Mouse (Mus musculus): ENCODE results near the gene Ntm.

Ntm gene

DNA sequence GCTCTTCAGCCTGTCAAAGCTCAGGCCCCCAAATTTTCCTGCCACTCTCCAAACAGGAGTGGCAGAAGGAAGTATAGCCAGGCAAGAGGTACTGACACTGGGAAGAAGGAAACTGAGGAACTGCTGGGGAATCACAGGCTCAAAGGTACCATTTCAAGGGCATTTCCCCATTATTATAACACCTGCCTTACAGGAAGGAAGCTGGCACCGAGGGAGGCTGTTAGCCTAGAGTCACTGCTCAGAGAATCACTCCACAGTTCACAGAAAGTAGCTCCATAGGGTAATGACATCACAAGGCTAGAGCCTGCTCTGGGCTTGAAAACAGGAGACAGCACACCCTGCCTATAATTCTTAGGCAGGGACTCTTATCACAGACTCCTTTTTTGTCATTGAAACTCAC, 643.7 kb downstream of the Ntm start:
- DNase-seq (ENCODE audit: low spot score), result no peak

DNA sequence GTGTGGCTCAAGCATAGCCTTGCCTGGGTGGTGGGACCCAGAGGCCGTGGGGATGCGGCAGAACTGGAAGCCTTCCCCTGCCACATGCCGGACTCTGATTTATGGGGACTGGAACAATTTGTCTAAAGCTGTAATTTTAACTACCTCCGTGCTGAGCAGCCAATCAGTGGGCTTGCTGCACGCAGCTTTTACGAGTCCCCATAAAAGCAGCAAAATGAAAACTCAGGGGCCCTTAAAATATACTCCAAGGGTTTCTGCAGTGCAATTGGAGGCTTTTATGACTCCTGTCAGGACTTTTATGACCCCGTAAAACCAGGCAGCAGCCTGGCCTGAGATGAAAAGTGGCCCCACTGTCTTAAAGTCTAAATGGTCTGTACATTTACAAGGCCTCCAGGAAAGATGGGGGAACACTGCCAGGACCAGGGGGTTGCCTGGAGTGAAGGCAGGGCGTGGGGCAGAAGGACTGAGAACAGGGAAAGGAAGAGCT, 644.2 kb downstream of the Ntm start:
- DNase-seq (ENCODE audit: low spot score), result no peak

DNA sequence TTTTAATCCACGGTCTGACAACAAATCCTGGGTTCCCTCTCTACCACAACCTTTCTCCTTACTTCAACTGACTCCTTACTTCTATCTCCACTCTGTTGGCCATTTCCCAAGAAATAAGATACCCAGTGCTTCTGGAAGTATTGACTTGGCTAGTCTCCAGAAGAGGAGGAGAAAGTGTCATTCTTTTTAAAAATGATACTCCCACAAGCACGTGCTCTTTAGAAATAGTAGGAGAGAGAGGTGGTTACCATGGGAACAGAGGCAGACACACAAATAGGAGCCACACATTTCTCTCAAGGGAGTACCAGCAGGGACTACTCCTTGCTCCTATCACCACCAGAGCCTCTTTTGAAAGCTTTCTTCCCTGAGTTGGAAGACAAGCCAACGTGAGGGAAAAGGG, 645.3 kb downstream of the Ntm start:
- no peak for DNase-seq (ENCODE audit: low spot score)

DNA sequence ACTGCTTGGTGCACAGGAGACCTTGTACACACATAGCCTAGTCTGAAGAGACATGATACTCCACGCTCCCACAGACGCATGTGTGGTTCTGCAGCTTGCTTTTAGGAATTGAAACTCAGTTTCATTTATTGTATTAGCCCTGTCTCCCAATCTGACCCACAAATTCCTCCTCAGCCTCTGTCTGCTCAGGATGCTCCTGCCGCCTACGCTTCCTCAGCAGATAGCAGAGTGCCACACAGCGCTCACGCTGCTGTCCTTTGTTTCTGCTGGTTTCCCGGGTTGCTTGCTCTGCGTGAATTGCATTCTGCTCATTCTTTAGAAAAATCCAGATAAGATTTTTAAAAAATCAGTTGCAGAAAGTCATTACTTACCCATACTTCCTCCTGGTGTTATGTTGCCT, 647.1 kb downstream of the Ntm start:
- no peak for DNase-seq (ENCODE audit: low spot score)

DNA sequence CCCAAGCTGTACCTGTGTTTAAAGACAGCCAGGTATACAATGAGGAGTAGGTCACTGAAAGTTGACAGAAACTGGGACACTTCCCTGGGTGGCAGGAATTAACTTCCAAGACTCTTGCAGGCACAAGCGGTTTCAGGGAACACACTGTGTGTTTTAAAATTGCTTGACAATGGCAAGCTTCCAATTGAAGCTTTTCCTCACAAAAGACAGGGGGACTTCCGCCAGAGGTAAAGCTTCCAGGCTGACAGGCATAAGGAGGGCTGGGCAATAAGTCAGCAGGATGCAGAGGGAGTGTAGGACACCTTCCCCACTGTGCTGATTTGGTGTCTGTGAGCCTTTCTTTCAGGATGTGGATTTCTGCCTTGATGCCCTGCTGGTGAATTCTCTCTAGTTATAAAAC, 656.0 kb downstream of the Ntm start:
- DNase-seq (ENCODE audit: low spot score), result no peak

DNA sequence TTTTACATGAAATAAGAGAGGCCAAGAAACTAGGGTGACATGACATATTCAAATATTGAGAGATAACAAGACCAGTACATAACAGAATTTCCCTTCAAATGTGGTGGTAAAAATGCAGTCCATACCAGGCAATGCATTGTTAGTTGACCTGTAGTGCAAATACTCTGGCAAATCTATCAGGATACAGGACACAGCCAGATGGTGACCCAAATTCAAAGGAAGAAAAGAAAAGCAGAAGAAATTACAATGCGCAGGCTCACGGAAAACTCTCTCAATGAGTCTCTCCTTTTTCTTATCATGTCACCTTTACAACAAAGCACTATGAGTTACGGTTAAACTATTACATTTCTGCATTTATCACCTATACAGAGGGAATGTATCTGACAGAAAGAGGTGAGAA, 664.6 kb downstream of the Ntm start:
- no peak for DNase-seq (ENCODE audit: low spot score)

DNA sequence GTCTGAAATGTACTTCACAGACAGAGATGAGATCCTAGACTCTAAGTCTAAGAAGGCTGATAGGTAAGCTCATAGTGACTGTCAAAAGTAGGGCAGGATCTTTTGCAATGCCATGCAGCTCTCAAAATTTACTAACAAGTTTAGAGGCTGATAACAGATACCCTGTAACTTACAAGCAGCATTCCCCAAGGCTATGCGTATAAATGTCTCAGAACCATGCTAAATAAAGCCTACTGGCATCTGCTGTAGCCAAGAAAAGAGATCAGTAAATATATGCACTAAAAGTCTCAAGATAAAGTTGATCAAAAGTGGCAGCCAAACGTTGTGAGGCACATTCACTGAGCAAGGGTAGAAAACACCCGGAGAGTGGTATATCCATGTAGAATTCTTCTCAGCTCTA, 666.2 kb downstream of the Ntm start:
- no peak for DNase-seq (ENCODE audit: low spot score)

DNA sequence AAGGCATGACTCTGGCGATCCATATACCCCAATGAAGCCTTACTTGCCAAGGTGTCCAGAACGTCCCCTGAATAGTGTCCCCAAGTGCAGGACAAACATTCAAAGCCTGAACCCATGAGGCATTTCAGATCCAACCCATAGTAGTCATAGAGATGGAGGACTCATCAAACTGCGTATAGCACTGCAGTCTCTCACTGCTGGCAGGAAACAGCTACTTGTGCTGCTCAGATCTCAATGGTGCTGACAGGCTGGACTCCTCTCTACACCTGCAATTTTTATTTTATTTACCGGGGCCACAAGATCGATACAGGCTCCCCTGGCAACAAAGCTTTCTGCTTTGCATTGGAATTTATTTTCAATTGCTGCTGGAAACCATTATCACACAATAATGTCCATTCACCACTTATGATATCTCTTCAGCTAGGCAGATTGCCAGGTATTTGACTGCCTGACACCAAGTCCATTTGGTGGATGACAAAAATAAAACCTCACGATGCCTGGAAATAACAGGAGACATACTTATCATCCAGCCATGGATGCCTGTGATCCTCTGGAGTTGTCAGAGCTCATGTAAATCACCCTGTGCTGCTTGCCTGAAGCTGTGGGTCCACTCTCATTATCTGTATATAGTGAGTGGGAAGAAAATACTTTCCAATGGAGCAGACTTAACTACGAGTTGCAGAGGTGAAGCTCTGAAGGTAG, 674.8 kb downstream of the Ntm start:
- DNase-seq (ENCODE audit: low spot score), result no peak

DNA sequence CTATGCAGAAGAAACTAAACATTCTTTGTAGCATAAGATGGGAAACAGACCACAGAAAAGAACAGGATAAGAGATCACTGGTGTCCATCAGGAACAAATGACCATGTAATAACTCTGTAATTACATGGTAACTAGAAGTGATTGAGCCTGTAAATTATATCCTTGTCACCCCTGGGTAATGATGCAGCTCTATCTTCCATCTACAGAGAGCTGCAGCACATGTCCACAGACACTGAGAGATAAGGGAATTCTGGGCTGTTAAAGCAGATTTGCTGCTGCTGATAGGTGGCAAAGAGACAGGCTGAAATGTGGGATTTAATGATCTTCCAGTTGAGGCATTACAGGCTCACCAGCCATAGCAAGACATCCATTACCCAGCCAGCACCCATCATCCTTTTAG, 677.8 kb downstream of the Ntm start:
- DNase-seq (ENCODE audit: low spot score), result no peak

DNA sequence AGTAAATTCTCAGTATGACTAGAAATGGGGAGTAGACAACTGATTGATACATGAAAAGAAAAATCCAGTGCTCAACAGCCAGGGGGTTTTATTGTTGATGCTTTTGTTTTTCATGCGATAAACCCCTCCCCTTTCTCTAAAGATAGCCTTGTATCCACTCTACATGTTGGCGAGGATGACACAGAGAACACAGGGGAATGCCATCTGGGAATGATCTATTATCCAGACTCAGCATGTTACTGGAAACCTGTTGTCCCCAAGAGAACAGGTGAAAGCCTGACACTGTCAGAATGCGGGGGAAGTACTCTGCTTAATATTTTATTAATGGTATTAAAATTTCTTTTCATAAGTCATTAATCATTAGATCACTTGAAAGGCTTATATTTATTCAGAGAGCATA, 690.1 kb downstream of the Ntm start:
- no peak for DNase-seq (ENCODE audit: low spot score)

DNA sequence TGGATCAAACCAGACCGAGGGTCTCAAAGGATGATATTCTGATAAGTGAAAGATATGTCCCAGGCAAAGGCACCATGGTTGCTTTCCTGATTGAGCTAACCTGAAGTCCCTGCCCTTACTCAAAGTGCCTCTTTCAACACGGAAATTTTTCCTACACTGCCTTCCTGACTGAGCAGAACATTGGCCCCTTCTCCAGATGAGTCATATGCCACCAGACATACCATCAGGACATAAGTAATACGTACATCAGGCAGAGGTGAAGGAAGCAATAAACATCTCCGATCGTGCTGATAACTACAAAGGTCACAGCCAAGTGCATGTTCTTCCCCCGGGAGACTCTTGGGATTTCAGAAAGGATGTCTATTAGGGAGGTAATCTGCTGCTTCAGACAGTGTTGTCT, 693.0 kb downstream of the Ntm start:
- DNase-seq (ENCODE audit: low spot score), result no peak

DNA sequence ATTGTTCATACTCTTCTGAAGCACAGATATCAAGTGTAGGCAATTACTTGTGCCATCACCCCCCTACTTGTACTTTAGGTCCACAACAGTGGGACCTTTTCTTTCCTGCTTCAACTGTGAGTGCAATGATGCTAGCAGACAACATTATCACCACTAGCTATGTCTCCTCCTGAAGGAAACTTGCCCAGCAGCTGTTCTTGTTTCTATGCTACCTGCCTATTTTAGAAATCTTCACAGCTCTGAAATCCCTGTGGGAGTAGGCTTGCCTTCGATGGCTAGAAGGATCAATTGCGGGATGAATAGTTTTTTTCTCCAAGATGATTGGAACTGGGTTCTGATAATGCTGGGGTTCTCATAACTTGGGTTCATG, 693.7 kb downstream of the Ntm start:
- DNase-seq (ENCODE audit: low spot score), result no peak

DNA sequence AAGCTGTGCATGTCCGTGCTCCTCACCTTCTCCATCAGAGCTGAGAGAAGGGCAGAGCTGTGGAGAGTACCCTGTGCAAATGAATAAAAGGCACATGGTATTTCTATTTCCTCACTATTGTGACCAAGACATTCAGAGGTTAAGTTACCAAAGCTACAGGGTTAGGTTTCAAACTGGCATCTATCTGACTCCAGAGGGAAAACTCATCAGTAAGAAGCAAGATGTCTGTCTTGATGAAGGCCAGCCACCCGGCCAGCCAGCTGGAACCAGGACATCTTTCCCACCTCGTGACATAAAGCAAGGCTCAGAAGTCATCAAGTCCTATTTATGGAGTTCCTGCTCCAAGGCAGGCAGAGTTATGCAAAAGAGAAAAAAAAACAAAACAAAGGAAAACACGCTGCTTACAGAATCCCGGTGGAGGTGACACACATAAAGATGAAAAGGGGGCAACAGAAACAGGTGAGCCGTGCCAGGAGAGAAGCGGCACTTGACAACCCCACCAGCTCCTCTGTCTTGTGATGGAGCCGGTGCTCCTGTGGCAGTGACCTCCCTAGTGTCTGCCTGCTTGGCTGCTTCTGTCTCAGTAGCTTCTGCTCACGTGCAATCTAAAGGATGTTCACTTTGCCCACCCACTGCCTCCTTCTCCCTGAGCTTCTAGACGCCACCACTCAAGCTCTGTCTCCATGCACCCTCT, 694.2 kb downstream of the Ntm start:
- DNase-seq (ENCODE audit: low spot score), result no peak

DNA sequence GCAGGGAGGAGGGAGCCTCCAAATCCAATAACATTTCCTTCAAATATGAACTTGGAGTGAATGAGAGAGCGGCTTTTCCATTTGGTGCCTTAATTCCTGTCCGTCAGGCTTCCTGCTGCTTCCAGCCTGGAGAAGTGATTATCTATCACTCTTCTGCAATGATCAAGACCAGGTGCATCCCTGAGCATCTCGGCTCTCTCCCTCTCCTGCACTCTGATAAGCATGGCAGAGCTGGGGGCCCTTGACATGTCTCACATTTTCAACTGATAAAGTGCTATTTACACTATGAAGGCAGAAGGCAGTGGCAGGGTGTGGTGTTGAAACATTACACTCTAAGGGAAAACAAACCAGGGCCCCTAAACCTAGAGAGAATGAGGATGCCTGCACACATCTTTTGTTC, 695.3 kb downstream of the Ntm start:
- DNase-seq (ENCODE audit: low spot score), result no peak

DNA sequence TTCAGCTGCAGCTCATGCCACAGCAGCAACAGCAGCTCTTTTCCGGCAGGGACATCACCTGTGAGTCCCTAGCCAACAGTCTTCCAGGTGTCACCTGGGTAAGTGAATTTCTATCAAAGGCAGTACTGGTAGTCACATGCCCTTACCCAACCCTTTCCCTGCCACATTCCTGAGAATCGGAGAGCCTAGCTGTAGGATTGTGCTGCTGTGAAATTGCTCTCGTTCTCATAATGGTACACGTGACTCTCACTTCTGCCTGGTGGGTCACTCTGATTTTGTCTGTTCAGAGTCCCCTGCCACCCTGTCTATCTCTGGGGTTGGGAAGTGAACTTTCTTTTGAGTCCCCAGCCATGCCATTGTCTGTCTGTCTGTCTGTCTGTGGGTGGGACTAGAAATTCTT, 697.8 kb downstream of the Ntm start:
- DNase-seq (ENCODE audit: low spot score), result no peak

DNA sequence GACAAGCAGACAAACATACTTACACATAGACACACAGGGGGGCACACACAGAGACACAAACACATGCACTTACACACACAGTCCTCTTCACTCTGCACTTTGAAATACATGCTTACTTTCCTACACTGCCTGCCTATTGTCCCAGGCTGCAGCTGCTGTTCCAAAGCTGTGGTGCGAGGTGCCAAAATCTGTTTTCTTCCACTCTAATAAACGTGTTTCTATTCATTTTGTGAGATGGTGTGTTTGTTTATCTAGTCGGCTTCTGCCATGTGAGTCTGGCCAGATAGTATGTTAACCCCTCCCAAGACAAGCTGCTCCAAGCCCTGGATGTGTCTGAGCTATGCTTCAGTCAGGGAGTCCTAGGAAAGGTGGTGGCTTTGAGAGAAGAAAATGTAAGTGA, 700.1 kb downstream of the Ntm start:
- DNase-seq (ENCODE audit: low spot score), result no peak

DNA sequence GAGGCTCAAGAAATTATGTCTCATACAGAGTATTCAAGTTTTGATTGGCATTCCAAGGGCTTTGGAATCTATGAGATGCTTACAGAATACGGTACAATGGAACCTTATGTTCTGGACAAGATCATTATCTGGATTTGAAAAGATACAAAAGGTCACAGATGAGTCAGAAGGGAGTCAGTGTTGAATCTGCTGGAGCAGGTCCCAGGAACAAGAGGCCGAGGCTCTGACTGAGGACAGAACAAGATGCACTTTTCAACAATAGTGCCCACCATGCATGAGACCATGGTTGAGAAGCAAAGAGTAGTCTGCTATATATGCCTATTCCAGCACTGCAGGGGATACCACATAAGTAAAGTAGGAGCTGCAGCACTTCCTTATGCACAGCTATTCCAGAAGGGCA, 710.1 kb downstream of the Ntm start:
- no peak for DNase-seq (ENCODE audit: low spot score)

DNA sequence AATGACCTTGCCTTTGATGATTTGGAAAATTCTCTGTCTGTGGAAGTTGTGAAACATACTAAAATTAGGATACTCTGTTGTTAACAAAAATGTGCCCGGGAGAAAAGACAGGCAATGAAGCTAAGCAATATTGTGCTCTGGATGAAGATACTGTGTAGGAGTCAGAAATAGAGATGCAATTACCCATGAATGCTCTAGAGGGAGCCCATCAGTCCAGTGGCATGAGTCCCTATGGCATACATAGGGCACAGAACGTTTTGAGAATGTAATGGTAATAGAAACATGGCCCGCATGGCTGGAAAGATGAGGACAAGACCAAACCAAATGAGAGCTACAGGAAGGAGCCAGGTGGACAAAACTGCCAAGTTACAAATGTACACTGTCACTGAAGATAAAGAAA, 712.1 kb downstream of the Ntm start:
- no peak for DNase-seq (ENCODE audit: low spot score)

DNA sequence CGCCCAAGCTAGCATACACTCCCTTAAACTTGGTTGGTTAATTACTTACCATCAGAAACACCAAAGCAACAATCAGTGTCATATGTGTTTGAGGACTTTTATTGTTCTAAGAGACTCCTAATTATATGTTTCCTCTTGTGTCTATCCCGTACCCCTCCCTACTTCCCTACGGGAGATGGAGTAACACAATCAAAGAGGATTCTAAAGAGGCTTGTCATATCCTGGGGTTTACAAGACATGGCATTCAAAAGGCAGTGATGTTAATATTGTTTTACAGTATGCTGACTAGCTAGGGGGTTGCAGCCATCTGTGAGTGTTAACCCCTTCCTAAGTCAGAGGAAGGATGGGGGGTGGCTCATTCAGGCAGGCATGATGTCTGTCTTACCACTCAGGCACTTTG, 715.1 kb downstream of the Ntm start:
- DNase-seq (ENCODE audit: low spot score), result no peak

DNA sequence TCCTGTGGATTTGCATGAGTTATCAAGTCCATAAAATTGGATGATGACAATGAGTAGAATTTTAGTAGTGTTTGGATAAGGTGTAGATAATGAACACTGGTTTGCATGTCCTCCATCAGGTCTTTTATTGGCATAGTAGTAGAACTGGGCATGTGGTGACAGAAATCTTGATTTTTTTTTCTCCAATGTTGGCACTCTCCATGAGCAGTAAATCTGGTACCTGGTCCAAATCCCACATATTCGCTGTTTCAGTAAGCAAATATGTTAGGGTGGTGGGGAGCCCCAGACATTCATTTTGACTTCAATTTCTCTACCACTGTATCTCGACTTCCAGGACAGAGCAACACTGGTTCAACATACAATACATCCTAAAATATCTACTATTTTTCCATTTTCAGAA, 718.9 kb downstream of the Ntm start:
- DNase-seq (ENCODE audit: low spot score), result no peak

DNA sequence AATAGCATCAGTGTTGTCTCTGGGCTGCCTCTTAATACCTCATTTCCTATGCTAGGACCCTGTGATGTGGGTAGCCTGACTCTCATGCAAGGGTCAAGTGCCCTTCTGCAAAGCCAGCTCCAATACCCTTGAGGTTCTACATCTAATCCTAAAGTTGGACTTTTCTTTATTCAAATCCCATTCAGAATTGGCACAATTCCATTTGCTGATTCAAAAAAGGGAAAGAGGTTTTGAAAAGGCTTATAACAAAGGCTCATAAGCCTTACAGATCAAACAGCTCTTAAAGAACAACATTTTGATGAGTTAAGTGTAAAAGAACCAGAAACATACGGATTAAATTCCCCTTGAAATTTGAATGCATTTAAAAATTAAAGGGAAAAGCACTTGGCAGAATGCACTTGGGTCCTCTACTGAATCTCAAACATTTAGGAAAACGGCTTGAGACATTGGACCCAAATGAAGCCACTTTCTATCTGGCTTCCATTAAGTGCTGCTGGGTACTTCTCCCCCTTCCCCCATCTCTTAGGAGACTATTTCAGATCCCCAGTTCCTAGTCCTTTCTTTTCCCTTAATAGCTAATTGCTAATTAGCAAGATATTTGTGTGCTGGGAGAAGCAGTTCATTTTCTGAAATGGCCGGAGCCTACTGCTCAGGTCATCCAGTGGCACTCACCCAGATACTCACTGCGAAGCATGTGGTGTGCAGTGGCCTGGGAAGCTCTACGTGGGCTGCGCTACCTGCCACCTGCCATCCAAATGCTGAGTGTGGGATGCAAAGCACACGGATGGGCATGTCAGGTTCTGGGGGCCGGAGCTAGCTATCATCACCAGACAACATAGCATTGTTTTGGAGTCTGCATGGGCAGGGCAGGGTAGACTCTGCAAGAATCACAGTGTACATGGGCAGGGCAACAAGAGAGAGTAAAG, 720.2 kb downstream of the Ntm start:
- DNase-seq (ENCODE audit: low spot score), result no peak

DNA sequence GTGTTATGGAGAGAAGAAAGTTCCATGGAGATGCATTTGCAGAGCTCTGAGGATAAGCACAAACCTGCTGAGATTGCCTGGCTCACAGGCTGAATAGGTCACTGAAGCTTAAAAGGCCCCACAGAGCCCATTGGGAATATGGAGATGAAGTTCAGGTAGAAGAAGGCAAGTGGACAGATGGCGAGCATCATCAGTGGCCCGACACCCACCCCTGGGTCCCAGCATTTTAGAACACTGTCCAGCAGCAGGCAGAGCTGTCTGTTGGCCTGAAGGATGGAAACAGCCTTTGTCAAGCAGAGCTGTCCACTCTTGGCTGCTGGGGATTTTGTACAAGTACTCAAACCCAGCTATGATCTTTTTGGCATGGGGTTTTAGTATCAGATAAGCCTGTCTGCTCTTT, 722.1 kb downstream of the Ntm start:
- DNase-seq (ENCODE audit: low spot score), result no peak

DNA sequence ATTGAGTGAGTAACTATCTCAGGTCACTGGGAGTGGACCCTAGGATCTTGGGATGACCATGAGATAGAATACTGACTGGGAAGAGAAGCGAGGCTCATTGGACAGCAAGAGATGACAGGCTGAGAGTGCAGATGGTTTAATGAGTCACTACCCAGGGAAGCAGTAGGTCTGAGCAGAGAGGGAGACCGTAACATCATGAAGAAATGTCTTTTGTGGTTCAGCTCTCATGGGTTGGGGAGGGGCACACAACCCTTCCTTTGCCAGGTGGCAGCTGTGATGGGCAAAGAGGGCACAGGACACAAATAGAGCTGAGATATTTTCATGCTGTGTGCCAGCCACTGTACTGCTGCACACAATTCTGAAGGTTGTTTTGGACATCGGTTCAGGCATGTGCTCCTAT, 724.0 kb downstream of the Ntm start:
- no peak for DNase-seq (ENCODE audit: low spot score)

Data from ovary, postnatal 10 days (tissue).